Mouse (Mus musculus) liver, adult (tissue): Measurements from ENCODE around the gene Mast1.

ENCODE experiments used
- GATA4 ChIP-seq: IDR thresholded peaks from 2 replicates; pipeline ENCODE4 v1.6.1; 2014; ENCODE audit warnings: mild to moderate bottlenecking, low read length; ENCODE audit not compliant: insufficient replicate concordance

Mast1 gene

DNA sequence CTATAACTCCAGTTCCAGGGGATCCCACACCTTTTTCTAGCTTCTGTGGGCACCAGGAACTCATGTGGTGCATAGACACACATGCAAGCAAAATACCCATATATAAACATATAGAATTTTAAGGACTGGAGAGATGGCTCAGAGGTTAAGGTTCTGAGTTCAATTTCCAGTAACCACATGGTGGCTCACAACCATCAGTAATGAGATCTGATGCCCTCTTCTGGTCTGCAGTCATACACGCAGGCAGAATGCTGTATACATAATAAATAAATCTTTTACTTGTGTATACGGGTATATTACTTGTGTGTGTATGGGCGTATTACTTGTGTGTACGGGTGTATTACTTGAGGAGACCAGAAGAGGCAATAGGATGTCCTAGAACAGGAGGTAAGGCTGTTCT, 26.8 kb upstream of the Mast1 start:
- no peak for TF ChIP-seq GATA4

DNA sequence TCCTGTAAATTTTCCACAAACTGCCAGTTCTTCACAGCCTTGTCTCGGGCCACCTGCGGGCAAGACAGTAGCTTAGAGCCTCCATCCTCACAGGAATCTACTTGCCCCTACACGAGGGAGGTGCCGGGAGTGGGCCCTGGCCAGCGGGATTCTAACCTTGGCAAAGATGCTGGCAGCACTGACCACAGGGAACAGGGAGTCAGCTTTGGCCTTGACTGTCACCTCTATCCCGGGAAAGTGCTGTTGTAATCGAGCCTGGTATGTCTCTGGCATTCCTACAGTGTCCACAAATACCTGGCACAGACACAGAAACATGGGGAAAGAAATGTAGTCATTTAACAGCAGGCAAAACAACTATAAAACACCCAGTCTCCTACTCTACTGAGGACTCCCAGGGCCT, 22.7 kb upstream of the Mast1 start:
- no peak for TF ChIP-seq GATA4

GRCm38 (mm10) chr8:84956768-84957167, 19.6 kb upstream of the Mast1 start:
- TF ChIP-seq GATA4, result no peak

GRCm38 (mm10) chr8:84952612-84953255, 15.6 kb upstream of the Mast1 start:
- TF ChIP-seq GATA4, result no peak

DNA sequence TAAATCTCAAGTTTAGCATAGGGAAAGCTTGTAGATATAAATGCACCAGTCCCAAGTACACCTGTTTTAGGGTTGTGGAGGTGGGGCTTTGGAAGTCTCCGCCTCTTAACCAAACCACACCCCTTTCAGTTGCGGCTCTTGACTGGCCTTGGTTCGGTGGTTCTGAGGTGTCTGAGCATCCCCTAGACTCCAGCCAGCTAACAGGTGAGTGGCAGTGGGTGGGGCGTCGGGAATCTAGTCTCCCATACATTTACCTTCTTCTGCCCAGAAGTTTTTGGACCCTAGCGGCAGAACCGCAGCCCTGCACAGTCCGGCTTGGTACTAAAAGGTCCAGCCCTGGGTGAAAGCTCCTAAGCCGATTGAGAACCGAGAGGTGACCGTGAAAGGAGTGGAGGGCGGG, 12.6 kb upstream of the Mast1 start:
- no peak for TF ChIP-seq GATA4

DNA sequence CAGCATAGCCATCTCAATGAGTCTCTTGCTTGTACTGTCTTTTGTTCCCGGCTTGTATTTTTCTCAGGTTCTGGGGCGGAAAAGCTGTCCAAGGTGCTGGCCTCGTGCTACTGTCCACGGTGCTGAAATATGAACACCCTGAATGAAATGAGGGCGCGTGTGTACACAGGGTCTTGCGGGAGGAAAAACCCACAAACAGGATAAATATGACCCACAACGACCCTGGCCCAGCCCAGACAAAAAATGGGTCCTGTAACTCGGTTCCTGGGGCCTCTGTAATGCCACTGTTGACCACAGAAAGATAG, 10.0 kb upstream of the Mast1 start:
- no peak for TF ChIP-seq GATA4

DNA sequence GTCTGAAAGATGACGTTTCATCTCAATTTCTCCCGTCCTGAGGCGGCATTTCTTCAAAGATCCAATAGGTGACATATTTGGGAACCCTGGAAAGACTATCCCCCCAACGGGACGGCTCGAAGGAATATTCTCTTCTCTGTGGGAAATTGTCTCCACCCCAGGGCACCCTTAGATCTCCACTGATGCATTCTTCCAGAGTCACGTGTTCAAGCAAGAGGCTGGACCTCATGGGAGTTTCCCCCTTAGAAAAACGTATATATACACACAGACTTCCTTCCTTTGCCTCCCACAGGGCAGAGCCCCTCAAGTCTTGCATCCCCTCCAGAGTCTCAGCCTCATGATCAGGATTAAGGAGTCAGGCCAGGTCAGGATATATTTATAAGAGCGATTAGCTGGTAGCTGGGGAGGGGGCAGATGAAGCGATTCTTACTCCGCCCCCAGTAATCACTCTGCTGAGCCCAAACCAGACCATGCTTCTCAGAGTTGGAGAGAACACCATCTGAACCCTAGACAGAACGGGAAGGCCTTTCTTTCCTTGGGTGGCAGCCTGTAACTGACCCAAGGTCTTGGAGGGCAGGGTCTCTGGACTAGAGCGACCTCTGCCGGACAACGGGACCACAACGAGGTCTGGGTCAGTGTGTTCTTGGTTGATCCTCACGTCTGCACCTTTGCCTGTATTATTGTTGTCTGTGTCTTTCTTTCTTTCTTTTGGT, 9.5 kb upstream of the Mast1 start, which contains the start of gene Rtbdn:
Gene Rtbdn (plus strand): TSS at position 464 of the 713 bp plus-strand sequence.
- TF ChIP-seq GATA4, result no peak

DNA sequence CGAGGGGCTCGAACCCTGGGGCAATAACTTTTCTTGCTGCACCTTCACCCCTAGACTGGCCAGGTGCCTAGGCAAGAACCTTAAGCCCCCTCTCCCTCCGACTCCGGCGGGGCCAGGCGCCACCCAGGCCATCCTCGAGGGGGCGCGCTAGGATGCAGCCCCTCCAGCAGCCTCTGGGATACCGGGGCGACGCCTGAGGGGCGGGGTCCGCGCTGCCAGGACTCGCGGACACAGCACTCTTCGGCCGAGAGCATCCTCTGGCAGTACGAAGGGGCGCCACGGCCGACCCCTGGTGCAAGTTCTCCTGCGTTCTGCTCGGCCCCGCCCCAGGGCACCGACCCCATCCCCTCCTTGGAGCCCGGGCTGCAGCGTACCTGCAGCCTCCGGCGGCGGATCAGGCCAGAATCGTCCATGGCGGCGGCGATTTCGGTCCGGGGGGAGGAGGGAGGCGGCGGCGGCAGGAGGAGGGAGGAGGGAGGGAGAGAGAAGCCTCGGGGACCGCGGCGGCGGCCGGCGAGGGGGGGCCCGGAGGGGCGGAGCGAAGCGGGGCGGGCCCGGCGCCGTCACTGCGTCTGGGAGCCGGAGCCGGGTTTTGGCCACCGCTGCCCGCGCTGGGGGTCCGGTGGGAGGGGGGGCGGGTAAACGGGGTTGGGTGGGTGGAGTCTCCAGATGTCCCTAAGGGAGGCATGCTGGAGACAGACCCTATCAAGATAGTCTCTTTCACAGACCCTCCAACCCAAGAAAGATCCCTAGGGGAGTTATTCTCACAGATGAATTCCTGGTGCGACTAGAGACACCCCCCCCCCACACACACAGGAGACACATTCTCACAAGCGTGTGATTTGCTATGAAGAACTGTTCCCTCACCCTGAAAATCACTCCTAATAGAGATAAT, 8.7 kb upstream of the Mast1 start:
- TF ChIP-seq GATA4, result no peak

DNA sequence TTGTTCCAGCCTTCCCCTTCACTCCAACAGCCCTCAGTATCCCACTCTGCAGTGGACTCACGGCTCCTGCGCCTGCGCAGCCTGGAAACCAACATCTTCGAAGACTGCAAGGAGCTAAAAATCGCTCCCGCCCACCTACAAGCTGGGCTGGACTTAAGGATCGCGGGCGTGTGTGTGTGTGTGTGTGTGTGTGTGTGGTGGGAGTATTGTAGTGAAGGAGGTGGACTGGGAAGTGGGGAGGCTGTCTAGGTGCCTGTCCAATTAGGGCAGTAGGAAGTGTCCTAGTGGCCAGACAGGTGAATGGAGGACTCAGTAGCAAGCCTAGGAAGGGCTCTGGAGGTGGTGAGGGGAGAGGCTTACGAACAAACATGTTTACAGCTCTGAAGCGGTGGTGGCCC, 8.1 kb upstream of the Mast1 start:
- TF ChIP-seq GATA4, result no peak

DNA sequence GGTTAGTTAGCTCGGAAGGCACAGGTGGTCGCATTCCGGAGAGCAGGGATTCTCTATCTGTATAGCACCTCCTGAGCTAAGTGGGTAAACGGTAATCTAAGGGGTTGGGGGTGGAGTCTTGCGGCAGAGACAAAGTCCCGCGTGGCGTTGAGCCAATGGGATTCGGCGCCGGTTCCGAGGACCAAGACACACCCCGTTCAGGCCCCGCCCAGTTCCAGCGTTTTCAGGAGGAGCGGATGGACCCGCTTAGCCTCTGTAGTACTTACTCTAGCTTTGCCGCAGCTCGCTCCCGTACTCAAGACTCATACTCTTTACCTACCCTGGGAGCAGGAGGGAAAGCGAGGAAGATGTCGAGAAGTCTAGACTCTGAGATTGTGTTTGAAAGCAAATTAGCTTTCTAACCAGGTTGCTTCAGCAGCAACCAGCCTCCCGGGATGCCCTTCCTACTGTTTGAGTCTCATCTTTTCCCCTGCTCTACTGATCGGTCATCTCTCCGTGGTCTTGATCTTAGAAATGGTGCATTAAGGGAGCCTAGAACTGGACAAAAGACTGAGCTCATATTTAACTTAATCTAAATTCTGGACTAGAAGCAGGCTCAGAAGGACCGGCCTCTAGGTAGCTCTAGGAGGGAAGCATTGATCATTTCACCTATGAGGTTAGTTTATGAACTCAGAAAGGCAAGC, 7.5 kb upstream of the Mast1 start:
- no peak for TF ChIP-seq GATA4

- TF ChIP-seq GATA4, result no peak
Observed at GRCm38 (mm10) chr8:84943699-84944098, 6.5 kb upstream of the Mast1 start.

DNA sequence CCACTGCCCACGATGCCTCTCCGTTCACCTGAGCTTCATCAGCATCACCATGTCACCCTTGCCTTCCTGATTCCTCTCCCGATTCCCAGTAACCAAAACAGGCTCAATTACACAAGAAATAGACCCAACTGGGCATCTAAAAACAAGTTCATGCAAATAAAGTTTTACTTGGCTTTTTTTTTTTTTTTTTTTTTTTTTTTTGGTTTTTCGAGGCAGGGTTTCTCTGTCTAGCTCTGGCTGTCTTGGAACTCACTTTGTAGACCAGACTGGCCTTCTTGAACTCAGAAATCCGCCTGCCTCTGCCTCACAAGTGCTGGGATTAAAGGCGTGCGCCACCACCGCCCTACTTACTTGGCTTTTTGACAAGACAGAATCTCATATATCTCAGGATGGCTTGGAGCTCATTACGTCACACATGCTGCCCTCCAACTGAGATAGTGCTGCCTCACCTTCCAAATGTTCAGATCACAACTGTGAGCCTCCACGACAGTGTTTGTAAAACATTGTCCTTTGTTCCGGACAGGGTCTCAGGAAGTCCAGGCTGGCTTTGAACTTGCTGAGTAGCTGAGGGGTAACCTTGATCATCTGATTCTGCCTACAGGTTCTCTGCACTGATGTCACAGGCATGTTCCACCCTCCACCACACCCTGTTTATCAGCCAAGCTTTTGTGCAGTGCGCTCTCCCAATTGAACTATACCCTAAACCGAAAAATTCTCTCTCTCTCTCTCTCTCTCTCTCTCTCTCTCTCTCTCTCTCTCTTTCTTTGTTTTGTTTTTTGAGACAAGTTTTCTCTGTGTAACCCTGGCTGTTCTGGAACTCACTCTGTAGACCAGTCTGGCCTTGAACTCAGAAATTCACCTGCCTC, 694 bp upstream of the Mast1 start:
- TF ChIP-seq GATA4, result no peak

- no peak for TF ChIP-seq GATA4
Observed at GRCm38 (mm10) chr8:84936041-84936961, 858 bp downstream of the Mast1 start.

- no peak for TF ChIP-seq GATA4
Observed at GRCm38 (mm10) chr8:84935489-84935888, 1.7 kb downstream of the Mast1 start.

DNA sequence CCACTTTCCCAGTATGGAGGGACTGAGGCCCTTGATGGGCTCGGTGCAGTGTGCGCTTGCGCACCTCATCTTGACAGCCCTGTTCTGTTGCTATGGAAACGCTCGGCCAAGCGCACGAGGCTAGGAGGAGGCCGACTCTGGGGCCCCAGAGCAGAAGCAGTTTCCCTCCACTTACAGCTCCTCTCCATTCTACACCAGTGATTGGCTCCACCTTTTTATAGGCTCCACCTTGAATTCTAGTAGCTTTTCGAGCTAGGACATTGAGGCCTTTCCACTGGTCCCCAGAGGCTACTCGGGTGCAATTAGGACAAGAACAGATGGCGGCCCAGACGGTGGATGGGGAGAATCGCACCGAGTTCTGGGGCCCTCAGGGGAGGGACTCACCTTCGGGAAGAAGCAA, 2.3 kb downstream of the Mast1 start:
- TF ChIP-seq GATA4, result no peak
